Mouse (Mus musculus) left cerebral cortex, adult 2 months (tissue): ENCODE measurements around the gene Lhfpl2. TPM values are rescaled to one million over a fixed set of nuclear protein-coding genes. Genes with fewer than 3 reads are reported as not detected.
A peak's percentile ranks its signal among the peaks of the same experiment; 100 is the strongest.

Source experiments
- DNase-seq, 2 experiments: peaks; one replicate each; pipeline ENCODE4 v3.0.0; 2021 to 2022; ENCODE audit warnings: low spot score in 2 of 2, mixed read lengths in 1 of 2; ENCODE audit errors: extremely low spot score in 1 of 2
- H3K27ac ChIP-seq: fragments of 200-600 bp; 2 replicates; pipeline ENCODE4 v1.8.1; 2022
- H3K4me3 ChIP-seq: fragments of 200-600 bp; 2 replicates; pipeline ENCODE4 v1.8.1; 2022
- CTCF ChIP-seq: fragments of 200-600 bp; IDR thresholded peaks from 2 replicates; pipeline ENCODE4 v1.8.1; 2022; ENCODE audit warnings: antibody characterized with exemption, mild to moderate bottlenecking, moderate library complexity
- intact Hi-C: fragments of 180-260 bp; cut with DNase I; formaldehyde crosslinking; loops from one replicate; pipeline ENCODE4 v1.15.1; 2025
- total RNA-seq, 2 experiments: library from RNA; stranded (reverse); gene quantifications; 2 replicates each; pipeline ENCODE4 v1.2.3; 2021

Lhfpl2 gene
- total RNA-seq, 2 experiments from 2014 or later = 12.5 to 15.9 TPM

DNA sequence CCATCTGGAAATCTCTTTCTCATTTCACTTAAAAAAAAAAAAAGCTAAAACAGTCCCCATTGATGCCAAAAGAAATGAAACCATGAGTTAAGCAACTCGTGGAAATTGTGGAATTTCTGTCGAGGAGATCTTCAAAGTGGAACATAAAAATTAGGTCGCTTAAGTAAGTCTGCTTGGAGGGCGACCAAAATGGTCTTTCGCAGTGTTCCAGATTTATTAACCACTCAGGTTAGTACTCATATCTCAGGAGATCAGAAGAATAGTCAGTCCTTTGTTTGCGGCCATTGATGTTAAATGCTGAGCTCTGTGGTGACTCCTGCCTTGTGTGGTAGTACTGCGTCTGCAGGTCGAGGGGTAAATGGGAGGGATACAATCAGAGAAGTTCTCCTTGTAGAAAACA lies 48.8 kb downstream of the Lhfpl2 start:
- no peak for TF ChIP-seq CTCF
- Histone ChIP-seq H3K4me3 (no peak overlapping the region), H3K27ac (no peak overlapping the region)
- no peak for DNase-seq
- intact Hi-C loops = loop anchor here (5.0 kb wide), 1 partner anchor 174 kb away; no protein-coding TSS in a partner anchor

- no peak overlapping the region for H3K4me3 ChIP-seq
- H3K27ac ChIP-seq = no peak overlapping the region
- intact Hi-C loops = loop anchor here (5.0 kb wide), 1 partner anchor 175 kb away; no protein-coding TSS in a partner anchor
- DNase-seq = peak in 1 of 2 experiments; percentile 29
- TF ChIP-seq CTCF = no peak
Observed at GRCm38 (mm10) chr13:94106983-94107382, 49.4 kb downstream of the Lhfpl2 start.

- TF ChIP-seq CTCF = no peak
- Histone ChIP-seq H3K4me3 (no peak overlapping the region), H3K27ac (no peak overlapping the region)
- DNase-seq = no peak
- intact Hi-C loops = no loop called here
Observed at GRCm38 (mm10) chr13:94110556-94110955, 53.0 kb downstream of the Lhfpl2 start.

DNA sequence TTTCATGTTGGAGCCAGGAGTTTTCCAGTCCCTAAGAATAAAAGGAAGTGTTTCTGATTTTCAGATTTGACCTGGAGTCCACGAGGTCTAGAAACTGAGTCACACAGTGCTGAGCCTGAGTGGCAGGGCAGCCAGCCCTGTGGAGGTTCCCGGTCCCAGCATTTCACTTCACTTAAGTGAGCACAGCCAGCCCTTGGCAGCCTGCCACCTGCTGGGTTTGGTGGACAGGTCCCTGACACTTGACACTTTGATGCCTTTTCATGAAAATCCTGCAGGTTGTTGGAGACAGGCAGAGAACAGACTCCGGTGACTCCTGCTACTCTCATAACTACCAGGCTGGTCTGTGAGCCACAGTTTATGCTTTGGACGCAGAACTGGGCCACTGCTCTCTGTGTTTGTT lies 57.9 kb downstream of the Lhfpl2 start:
- intact Hi-C loops = loop anchor here (5.0 kb wide), 2 partner anchors 57 to 223 kb away; no protein-coding TSS in a partner anchor
- H3K27ac ChIP-seq = no peak overlapping the region
- H3K4me3 ChIP-seq = no peak overlapping the region
- TF ChIP-seq CTCF = no peak
- no peak for DNase-seq

DNA sequence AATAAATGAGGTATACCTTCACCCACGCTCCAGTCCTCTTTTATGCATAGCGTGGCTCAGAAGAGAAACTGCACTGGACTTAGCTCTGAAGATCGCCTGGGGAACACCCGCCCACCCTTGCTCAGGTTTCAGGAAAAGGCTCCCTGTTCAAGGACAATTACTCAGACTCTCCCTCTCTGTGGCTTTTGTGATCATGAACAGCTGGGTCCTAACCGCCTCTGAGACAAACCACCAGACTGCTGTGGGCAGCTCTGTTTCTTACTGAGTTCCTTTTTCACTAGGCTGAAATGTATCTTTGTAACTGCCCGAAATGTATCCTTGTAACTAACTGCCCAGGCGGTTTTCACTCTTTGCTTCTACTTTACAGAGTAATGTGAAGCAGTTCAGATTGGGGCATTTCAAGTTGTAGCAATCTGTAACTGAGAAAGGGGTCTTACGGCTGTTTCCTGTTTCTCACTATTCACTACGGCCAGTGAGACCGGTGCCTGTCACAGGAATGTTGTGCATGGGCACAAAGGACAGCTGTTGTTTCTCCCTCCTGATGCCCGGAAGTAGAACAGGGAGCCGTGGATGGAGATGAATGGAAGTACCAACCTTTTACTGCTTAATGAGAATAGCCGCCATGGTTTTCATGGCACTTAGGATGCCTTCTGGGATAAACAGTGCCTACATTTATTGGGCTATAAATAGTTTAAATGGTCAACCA lies 59.3 kb downstream of the Lhfpl2 start:
- no peak overlapping the region for H3K4me3 ChIP-seq
- peak; percentile 33 to 52 for DNase-seq
- TF ChIP-seq CTCF = no peak
- peak overlapping the region; percentile 41 for H3K27ac ChIP-seq
- intact Hi-C loops = loop anchor here (5.0 kb wide), 2 partner anchors 55 to 225 kb away; no protein-coding TSS in a partner anchor

- no peak for TF ChIP-seq CTCF
- H3K27ac ChIP-seq = no peak overlapping the region
- no peak overlapping the region for H3K4me3 ChIP-seq
- DNase-seq = no peak
- intact Hi-C loops = loop anchor here (5.0 kb wide), 2 partner anchors 55 to 225 kb away; no protein-coding TSS in a partner anchor
Observed at GRCm38 (mm10) chr13:94117522-94117921, 59.9 kb downstream of the Lhfpl2 start.

- peak; percentile 31 for TF ChIP-seq CTCF
- Histone ChIP-seq H3K27ac (no peak overlapping the region), H3K4me3 (no peak overlapping the region)
- intact Hi-C loops = loop anchor here (5.0 kb wide), 2 partner anchors 54 to 226 kb away; no protein-coding TSS in a partner anchor
- no peak for DNase-seq
Observed at GRCm38 (mm10) chr13:94118091-94118490, 60.5 kb downstream of the Lhfpl2 start.

DNA sequence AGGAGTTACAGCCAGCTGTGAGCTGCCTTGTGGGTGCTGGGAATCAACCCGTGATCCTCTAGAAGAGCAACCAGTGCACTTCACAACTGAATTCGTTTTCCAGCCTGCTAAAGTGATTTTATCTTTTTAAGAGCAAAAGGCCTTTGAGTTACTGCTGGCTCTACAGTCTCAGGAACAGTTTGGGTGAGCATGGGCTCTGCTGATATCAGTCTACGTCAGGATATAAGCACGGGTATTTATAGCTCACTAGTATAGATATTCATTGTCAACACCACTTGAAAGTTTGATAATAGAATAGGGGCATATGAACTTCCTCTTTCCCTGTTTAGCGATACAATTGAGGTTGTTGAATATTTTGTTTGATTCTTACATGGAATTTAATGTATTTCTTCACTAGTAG lies 61.7 kb downstream of the Lhfpl2 start:
- TF ChIP-seq CTCF = no peak
- no peak overlapping the region for H3K27ac ChIP-seq
- H3K4me3 ChIP-seq = no peak overlapping the region
- DNase-seq = no peak
- intact Hi-C loops = loop anchor here (5.0 kb wide), 2 partner anchors 53 to 227 kb away; no protein-coding TSS in a partner anchor

DNA sequence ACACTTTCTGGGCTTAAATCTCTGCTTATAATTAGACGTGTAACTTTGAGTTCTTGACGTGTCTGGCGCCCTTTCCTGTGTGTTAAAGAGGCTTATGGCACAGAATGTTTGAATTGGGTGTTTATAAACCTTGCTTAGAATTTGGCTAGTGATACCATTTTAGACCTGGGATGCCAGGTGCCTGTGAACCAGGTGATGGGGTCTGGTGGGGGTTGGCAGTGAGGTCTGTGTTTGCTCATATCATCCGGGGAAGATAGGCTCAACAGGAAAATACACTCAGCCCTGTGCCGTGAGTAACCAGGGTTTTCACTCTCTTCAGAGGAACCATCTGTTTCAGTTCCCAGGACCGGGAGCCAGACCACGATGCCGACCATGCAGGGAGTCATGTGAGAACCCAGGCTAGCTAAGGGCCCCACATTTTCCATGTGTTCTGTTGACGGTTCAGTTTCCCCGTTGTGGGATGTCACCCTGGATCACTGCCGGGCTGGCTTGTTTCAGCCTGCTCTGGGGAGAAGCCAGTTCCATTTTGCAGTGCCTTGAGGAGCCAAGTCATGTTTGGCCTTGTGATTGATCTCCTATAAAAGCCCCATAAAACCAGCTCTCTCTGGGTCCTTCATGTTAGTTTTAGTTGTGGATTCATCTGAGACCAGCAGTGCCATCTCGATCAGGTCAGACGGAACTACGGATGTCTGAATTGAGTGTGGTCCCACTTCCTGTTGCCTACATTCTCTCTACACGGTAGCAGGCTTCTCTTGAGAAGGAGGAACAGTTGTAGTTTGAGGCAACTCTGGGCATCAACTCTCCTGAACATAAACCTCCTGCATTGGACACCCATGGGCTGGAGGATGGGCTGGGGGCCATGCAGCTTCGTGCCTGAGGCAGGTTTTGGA lies 65.4 kb downstream of the Lhfpl2 start:
- no peak for DNase-seq
- intact Hi-C loops = no loop called here
- Histone ChIP-seq H3K27ac (no peak overlapping the region), H3K4me3 (no peak overlapping the region)
- TF ChIP-seq CTCF = no peak

DNA sequence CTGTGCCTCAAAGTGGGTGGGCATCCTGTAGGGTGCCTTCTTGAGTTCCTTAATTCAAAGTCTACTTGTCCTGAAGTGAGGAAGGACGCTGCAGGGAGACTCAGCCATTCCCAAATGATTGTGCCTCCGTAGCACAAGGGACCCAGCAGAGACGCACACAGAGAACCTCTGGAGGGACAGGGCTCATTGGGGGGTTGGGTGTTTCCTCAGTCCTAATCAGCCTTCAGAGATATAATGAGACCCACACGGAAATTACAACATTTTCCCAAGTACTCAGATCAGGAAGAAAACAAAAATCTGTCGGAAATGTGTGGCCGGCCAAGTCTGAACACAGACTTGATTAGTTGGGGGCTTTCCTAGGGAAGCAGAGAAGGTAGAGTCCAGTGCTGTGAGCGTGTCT lies 72.8 kb downstream of the Lhfpl2 start:
- intact Hi-C loops = no loop called here

DNA sequence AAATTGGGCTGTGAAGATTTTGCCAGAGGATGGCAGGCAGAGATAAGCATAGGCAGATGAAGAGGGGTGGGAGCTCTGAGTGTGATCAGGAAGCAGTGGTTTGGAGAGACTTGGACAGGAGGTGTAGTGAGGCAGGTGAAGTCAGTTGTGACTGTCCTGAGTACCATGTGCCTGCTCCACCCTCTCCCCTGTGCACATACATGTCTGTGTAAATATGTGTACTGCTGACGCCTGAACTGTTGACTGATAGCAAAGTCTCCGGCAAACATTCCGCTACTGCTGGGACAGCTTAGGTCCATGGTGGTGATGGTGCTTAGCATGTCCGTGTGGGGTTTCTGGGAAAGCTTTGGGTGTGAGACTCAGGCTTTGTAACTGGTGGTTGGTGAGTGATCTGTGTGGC lies 73.5 kb downstream of the Lhfpl2 start:
- H3K27ac ChIP-seq = no peak overlapping the region
- H3K4me3 ChIP-seq = no peak overlapping the region
- no peak for DNase-seq
- no peak for TF ChIP-seq CTCF
- intact Hi-C loops = no loop called here

More for the DNA sequence above, 72.8 kb downstream of the Lhfpl2 start:
- no peak overlapping the region for H3K4me3 ChIP-seq
- TF ChIP-seq CTCF = no peak
- no peak for DNase-seq
- H3K27ac ChIP-seq = no peak overlapping the region
